Mouse (Mus musculus) ES-Bruce4 (cell line): Measurements from ENCODE around the gene Kcnj9.

Experiments
- CTCF ChIP-seq: IDR thresholded peaks from one replicate; pipeline ENCODE4 v1.8.1; 2011; ENCODE audit warnings: low read depth, low read length
- EP300 ChIP-seq: IDR thresholded peaks from 2 replicates; pipeline ENCODE4 v1.6.1; 2011; ENCODE audit warnings: low read depth, low read length; ENCODE audit not compliant: insufficient read depth
- POLR2A ChIP-seq: IDR thresholded peaks from one replicate; pipeline ENCODE4 v1.8.1; 2011; ENCODE audit warnings: low read length; ENCODE audit not compliant: insufficient read depth

- TF ChIP-seq CTCF: no peak
- no peak for TF ChIP-seq POLR2A
- 0 out of 2 replicates have a peak, but pooled peaks have one; percentile 10 for TF ChIP-seq EP300
Observed at GRCm38 (mm10) chr1:172302851-172303250, 26.3 kb downstream of the Kcnj9 start.
